Mouse (Mus musculus) cerebellum, postnatal 14 days (tissue): ENCODE data around the gene Suox.
A peak's percentile ranks its signal among the peaks of the same experiment; 100 is the strongest.
"Not testable (repeated sequence)": the region's sequence is repeated elsewhere in the genome, so short reads cannot be mapped to it uniquely, and the experiment has no call there.

ENCODE experiments used
- DNase-seq, 2 experiments: peaks; one replicate each; pipeline ENCODE4 v3.0.0; 2021; ENCODE audit warnings: mixed read lengths in 2 of 2

The Suox gene

GRCm38 (mm10) chr10:128673763-128674468 lies at the start of gene Suox:
Gene Suox, minus strand, starts transcription at chr10:128674073.
- DNase-seq = peak; percentile 85 to 90

GRCm38 (mm10) chr10:128715559-128716537 lies 42.0 kb upstream of the Suox start:
- DNase-seq = no peak

- not testable (repeated sequence) for DNase-seq
Measured at GRCm38 (mm10) chr10:128711318-128711717, 37.4 kb upstream of the Suox start.

GRCm38 (mm10) chr10:128705317-128705693 lies 31.4 kb upstream of the Suox start:
- peak in 1 of 2 experiments; percentile 15 for DNase-seq

GRCm38 (mm10) chr10:128704491-128705316 lies 30.8 kb upstream of the Suox start, which contains the start of gene Cdk2:
Gene Cdk2, minus strand, starts transcription at chr10:128705031.
- DNase-seq = peak; percentile 91 to 92

- no peak for DNase-seq
Measured at GRCm38 (mm10) chr10:128703895-128704294, 30.0 kb upstream of the Suox start, which contains the start of gene Pmel. Gene Pmel, plus strand, starts transcription at chr10:128704195.

GRCm38 (mm10) chr10:128702328-128703007 lies 28.6 kb upstream of the Suox start:
- no peak for DNase-seq

GRCm38 (mm10) chr10:128700712-128701111 lies 26.8 kb upstream of the Suox start:
- no peak for DNase-seq

- no peak for DNase-seq
Measured at GRCm38 (mm10) chr10:128699611-128700010, 25.7 kb upstream of the Suox start.

GRCm38 (mm10) chr10:128699006-128699405 lies 25.1 kb upstream of the Suox start:
- DNase-seq = peak in 1 of 2 experiments; percentile 31

- DNase-seq = no peak
Measured at GRCm38 (mm10) chr10:128697072-128697725, 23.3 kb upstream of the Suox start.

- DNase-seq = peak; percentile 98
Measured at GRCm38 (mm10) chr10:128695992-128696807, 22.3 kb upstream of the Suox start, which contains the start of gene Rab5b. Gene Rab5b, minus strand, starts transcription at chr10:128696264.

GRCm38 (mm10) chr10:128695411-128695991 lies 21.6 kb upstream of the Suox start:
- no peak for DNase-seq

- DNase-seq = peak; percentile 28 to 41
Measured at GRCm38 (mm10) chr10:128674469-128675008, 666 bp upstream of the Suox start.

GRCm38 (mm10) chr10:128671148-128671547 lies 2.7 kb downstream of the Suox start:
- no peak for DNase-seq

- DNase-seq = peak; percentile 88 to 90
Measured at GRCm38 (mm10) chr10:128668790-128669672, 4.8 kb downstream of the Suox start.

GRCm38 (mm10) chr10:128665806-128666205 lies 8.1 kb downstream of the Suox start:
- no peak for DNase-seq

- no peak for DNase-seq
Measured at GRCm38 (mm10) chr10:128665307-128665706, 8.6 kb downstream of the Suox start.

GRCm38 (mm10) chr10:128664808-128665207 lies 9.1 kb downstream of the Suox start:
- DNase-seq = no peak
